Mouse (Mus musculus) heart, embryonic 16.5 days (tissue): ENCODE measurements around the gene Slc45a1. TPM values are rescaled to one million over a fixed set of nuclear protein-coding genes. Genes with fewer than 3 reads are reported as not detected.

Source experiments
- ATAC-seq: fragments of 200-750 bp; cut with Nextera tagmentation; replicated peaks from 2 replicates; pipeline ENCODE4 v1.8.0; 2017; ENCODE audit warnings: moderate number of reproducible peaks; ENCODE audit not compliant: insufficient read depth, low FRiP score; ENCODE audit errors: extremely low read depth
- H3K27ac ChIP-seq: fragments of 300-500 bp; sonication (generic); 2 replicates; pipeline ENCODE4 v1.5.1; 2014; ENCODE audit warnings: mild to moderate bottlenecking, low read length, control low read depth, moderate library complexity
- H3K27me3 ChIP-seq: fragments of 300-500 bp; sonication (generic); 2 replicates; pipeline ENCODE4 v1.6.1; 2014; ENCODE audit warnings: low read length, mixed read lengths; ENCODE audit not compliant: control insufficient read depth, insufficient read depth
- H3K36me3 ChIP-seq: fragments of 300-500 bp; sonication (generic); 2 replicates; pipeline ENCODE4 v1.6.1; 2014; ENCODE audit not compliant: control insufficient read depth, insufficient read depth
- H3K4me1 ChIP-seq: fragments of 300-500 bp; sonication (generic); 2 replicates; pipeline ENCODE4 v1.6.1; 2014; ENCODE audit warnings: low read length, mixed read lengths; ENCODE audit not compliant: control insufficient read depth, insufficient read depth
- H3K4me2 ChIP-seq: fragments of 300-500 bp; sonication (generic); 2 replicates; pipeline ENCODE4 v1.6.1; 2014; ENCODE audit warnings: low read depth, mild to moderate bottlenecking, control low read depth, low read length
- H3K4me3 ChIP-seq: fragments of 300-500 bp; sonication (generic); 2 replicates; pipeline ENCODE4 v1.5.1; 2014; ENCODE audit warnings: mild to moderate bottlenecking, control low read depth, low read length
- H3K9ac ChIP-seq: fragments of 300-500 bp; sonication (generic); 2 replicates; pipeline ENCODE4 v1.6.1; 2014; ENCODE audit warnings: low read length, control low read depth
- H3K9me3 ChIP-seq: fragments of 300-500 bp; sonication (generic); replicated peaks from 2 replicates; pipeline ENCODE4 v1.6.1; 2016; ENCODE audit warnings: low read length; ENCODE audit not compliant: control insufficient read depth
- WGBS: fragments of 180-500 bp; shearing (Covaris S2); extraction: QIAGEN DNeasy Blood & Tissue Kit; methylation state at CpG from one replicate; pipeline ENCODE4 v1.1.7; 2014; 5-methylcytosine and 5-hydroxymethylcytosine counted together
- polyA plus RNA-seq: library from polyadenylated mRNA; unstranded; fragments of >200 nt; fragmentation: Nextera tagmentation; extraction: Ambion mirVana; gene quantifications from 2 replicates; pipeline ENCODE4 v1.2.1, GENCODE M21; 2015

The Slc45a1 gene
- polyA plus RNA-seq, 1 experiment from 2014 or later = not detected

DNA sequence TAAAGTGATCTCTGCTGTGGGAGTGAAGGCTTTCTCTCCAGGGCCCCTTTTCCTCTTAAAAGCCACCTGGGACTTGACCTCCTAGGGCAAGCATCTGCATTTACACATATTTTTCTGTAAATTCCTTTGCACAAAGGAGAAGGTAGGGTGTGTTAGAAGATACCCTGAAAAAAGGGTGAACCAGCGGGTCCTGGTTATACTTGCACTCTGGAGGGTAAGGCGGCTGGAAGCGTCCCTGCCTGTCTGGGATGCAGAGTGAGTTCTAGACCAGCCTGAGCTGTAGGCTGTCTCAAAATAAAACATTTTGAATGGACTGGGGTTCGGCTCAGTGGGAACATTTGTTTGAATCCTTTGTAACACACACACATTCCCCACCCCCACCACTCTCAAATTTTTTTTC, 60.4 kb downstream of the Slc45a1 start:
- 68% methylated on average over 4 of the region's 4 CpGs for WGBS
- Histone ChIP-seq H3K9ac (no peak overlapping the region), H3K4me1 (peaks cover 43% of the 10 kb centered on the region), H3K36me3 (no peaks in the 10 kb centered on the region), H3K9me3 (no peaks in the 10 kb centered on the region), H3K27ac (no peak overlapping the region), H3K4me2 (no peak overlapping the region), H3K4me3 (no peak overlapping the region), H3K27me3 (no peaks in the 10 kb centered on the region)
- ATAC-seq = no peak

DNA sequence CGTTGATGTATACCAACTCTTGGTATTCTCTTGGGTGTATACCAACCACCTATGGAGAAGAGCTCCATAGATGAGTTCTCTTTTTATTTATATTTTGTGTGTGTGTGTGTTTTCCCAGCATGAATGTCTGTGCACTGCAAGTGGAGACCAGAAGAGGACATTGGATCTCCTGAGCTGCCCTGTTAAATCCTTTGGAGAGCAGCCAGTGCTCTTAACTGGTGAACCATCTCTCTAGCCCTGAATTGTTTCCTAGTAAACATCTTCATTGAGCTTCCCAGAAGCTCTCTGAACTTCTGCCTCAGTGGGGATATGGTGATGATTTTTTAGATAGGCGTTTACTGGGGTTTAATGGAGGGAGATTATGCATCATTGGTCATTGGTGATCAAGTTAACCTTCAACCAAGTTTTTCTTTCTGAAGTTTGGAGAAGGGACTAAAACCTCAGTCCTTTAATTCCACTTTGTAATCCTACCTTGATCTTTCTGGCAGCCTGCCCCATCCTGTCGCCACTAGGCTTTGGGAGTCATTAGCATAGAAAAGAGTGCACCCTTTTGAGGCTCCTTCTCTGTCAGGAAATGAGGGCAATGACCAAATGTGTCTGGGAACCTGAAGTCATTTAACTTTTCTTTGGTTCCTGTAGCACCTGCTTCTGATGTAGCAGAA, 61.2 kb downstream of the Slc45a1 start:
- Histone ChIP-seq H3K27me3 (no peaks in the 10 kb centered on the region), H3K4me1 (peaks cover 39% of the 10 kb centered on the region), H3K4me2 (no peak overlapping the region), H3K36me3 (no peaks in the 10 kb centered on the region), H3K9me3 (no peaks in the 10 kb centered on the region), H3K4me3 (no peak overlapping the region), H3K9ac (no peak overlapping the region), H3K27ac (no peak overlapping the region)
- WGBS = 45% methylated on average over 3 of the region's 3 CpGs
- no peak for ATAC-seq

DNA sequence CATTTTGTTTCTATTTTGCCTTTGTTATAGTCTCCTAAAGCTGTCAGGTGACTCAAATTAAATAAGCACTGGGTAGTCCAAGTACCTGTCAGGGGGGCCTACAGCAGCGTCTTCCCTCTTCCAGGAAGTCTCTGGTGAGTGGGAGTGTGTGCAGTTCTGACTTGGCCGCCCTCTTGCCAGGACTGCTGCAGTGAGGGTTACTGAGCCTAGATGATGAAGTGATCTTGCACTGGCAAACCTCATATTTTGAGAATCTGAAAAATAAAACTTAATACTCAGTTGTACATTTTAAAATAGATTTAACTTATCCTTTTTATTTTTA, 63.7 kb downstream of the Slc45a1 start:
- Histone ChIP-seq H3K36me3 (no peaks in the 10 kb centered on the region), H3K27ac (no peak overlapping the region), H3K4me3 (no peak overlapping the region), H3K4me2 (no peak overlapping the region), H3K9me3 (no peaks in the 10 kb centered on the region), H3K9ac (no peak overlapping the region), H3K4me1 (peaks cover 52% of the 10 kb centered on the region), H3K27me3 (no peaks in the 10 kb centered on the region)
- no peak for ATAC-seq
- 67% methylated on average over 2 of the region's 2 CpGs for WGBS

DNA sequence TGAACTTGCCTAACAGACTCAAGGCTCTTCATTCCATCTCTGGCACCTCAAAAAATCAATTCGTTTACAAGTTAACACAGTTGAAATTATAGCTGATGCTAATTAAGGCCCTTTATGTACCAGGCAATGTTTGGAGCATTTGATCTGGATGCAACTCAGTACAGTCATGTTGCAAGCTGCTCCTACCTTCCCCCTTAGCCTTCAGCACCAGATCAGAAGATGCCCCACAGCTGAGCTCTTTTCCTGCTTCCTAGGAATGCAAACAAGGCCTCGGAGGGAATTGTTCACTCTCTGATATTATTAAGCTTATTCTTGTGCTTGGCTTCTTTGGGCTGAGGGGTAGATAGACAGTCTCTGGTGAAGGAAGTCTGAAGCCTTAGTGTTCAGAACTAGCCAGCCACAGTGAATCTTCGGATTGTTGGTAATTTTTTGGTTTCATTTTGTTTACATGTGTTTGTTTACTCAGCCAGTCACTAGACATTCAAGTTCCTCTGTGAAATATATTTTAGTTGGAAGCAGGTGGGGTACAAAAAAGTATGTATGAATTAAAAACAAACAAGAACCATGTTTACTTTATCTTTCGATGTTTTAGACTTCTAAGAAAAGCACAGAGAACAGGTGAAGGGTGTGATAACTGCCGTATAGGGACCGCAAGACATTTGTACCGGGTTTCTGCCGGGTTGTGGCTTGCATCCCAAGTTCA, 64.2 kb downstream of the Slc45a1 start:
- ATAC-seq = no peak
- Histone ChIP-seq H3K36me3 (no peaks in the 10 kb centered on the region), H3K27me3 (no peaks in the 10 kb centered on the region), H3K27ac (0 out of 2 replicates have a peak overlapping the region, but pooled peaks have one; percentile 0), H3K4me2 (no peak overlapping the region), H3K9me3 (no peaks in the 10 kb centered on the region), H3K4me3 (no peak overlapping the region), H3K4me1 (peaks cover 55% of the 10 kb centered on the region), H3K9ac (no peak overlapping the region)
- WGBS = 77% methylated on average over 8 of the region's 8 CpGs

DNA sequence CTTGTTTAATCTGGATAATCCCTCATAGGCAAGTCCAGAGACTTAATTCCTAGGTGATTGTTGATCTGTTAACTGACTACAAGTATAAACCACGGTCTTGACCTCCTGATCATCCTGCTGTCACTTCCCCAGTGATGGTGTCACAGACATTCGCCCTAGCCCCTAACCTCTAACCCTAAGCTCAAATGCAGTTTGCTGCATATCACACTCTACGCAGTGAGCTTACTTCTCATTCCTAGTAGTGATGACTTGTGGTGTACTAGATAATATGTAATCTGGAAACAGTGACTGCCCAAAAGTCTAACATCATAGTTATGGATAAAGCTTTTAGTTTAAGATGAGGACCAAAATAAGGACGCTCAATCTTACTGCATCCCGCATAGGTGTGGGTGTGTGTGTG, 65.7 kb downstream of the Slc45a1 start:
- Histone ChIP-seq H3K27ac (no peak overlapping the region), H3K27me3 (no peaks in the 10 kb centered on the region), H3K9ac (no peak overlapping the region), H3K4me1 (peaks cover 54% of the 10 kb centered on the region), H3K36me3 (no peaks in the 10 kb centered on the region), H3K9me3 (no peaks in the 10 kb centered on the region), H3K4me3 (no peak overlapping the region), H3K4me2 (no peak overlapping the region)
- WGBS = 80% methylated on average over 5 of the region's 5 CpGs
- no peak for ATAC-seq

DNA sequence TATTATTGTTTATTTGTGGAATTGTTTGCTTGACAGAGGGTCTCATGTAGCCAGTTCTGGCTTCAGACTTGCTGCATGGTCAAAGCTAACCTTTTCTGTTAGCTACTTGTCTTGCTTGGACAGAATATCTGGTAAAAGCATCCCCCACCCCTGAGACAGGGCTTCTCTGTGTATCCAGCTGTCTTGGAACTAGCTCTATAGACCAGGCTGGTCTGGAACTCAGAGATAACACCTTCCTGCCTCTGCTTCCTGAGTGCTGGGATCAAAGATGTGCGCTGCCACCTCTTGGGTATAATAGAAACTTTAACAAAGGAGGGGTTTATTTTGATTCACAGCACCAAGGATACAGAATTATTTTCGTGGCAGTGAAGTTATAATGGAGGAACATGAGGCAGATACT, 66.2 kb downstream of the Slc45a1 start:
- Histone ChIP-seq H3K4me1 (peaks cover 50% of the 10 kb centered on the region), H3K36me3 (no peaks in the 10 kb centered on the region)
- ATAC-seq = no peak

DNA sequence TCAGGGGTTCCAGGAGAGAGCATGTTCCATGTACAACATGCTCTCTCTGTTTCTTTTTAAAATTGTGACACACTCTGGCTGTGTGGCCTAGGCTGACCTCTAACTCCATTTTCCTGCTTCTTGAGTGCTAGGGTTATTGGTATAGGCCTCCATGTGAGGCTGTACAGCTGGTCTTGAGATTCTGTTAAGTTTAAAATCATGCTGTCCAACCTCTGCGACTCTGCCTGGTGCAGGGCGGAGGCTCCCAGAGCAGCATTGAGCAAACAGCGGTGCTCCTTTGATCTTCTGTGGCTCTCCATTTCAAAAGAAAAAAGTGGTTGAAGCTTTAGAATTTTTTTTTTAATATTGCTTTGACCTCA, 68.2 kb downstream of the Slc45a1 start:
- no peaks in the 10 kb centered on the region for H3K27me3 ChIP-seq
- H3K9me3 ChIP-seq = no peaks in the 10 kb centered on the region
- peak overlapping the region; percentile 51 for H3K4me2 ChIP-seq
- H3K4me1 ChIP-seq = peaks cover 44% of the 10 kb centered on the region
- WGBS = 42% methylated on average over 3 of the region's 3 CpGs
- H3K4me3 ChIP-seq = no peak overlapping the region
- no peak for ATAC-seq
- H3K36me3 ChIP-seq = no peaks in the 10 kb centered on the region
- peak overlapping the region; percentile 54 for H3K9ac ChIP-seq
- peak overlapping the region; percentile 85 for H3K27ac ChIP-seq

More for the DNA sequence above, 66.2 kb downstream of the Slc45a1 start:
- no peak overlapping the region for H3K4me2 ChIP-seq
- H3K27ac ChIP-seq = no peak overlapping the region
- WGBS = 79% methylated on average over 2 of the region's 2 CpGs
- no peak overlapping the region for H3K9ac ChIP-seq
- no peaks in the 10 kb centered on the region for H3K27me3 ChIP-seq
- no peak overlapping the region for H3K4me3 ChIP-seq
- no peaks in the 10 kb centered on the region for H3K9me3 ChIP-seq

DNA sequence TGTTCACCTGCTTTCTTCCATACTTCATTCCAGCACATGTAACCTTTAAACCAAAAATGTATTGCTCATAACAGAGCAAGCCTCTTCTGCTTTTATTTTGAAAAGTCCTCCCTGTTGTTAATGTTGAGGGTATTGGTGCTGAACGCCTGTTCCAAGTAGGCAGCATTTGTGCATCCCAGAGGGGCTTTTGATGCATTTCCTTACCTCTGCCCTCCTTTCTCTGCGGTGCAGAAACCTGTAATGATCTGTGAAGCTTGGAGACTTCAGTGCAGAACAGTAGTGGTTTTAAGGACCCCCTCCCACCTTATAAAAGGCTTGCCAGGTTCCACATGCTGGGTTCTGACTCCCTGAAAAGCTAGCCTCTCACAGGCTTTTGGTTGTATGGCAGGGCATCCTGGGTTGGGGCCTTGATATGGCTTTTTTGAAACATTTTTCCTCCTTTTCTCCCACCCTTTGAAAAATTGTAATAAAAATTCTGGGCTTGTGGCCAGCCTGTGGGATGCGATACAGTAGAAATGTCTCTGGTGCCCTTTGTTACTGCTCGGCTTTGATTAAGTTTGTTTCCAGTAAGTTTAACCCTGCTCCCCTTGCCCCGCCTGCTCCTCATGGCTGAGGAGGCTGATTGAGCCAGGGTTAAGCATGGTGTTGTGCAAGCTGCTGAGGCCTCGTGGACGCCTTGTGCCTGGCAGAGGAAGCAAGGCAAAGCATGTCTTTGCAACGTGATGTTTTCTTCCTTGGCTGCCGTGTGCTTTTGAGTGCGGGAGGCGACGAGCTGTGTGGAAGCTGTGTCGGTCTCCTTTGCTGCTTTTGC, 68.8 kb downstream of the Slc45a1 start:
- Histone ChIP-seq H3K9me3 (no peaks in the 10 kb centered on the region), H3K4me1 (peaks cover 44% of the 10 kb centered on the region), H3K27ac (peak overlapping the region; percentile 85), H3K4me2 (peak overlapping the region; percentile 51), H3K36me3 (no peaks in the 10 kb centered on the region), H3K9ac (peak overlapping the region; percentile 54), H3K4me3 (no peak overlapping the region), H3K27me3 (no peaks in the 10 kb centered on the region)
- ATAC-seq = peak; percentile 75
- 15% methylated on average over 13 of the region's 13 CpGs for WGBS
